Mouse (Mus musculus) liver, adult 2 months (tissue): ENCODE measurements around the gene Arhgef2.

Experiments
- CTCF ChIP-seq: fragments of 200-500 bp; IDR thresholded peaks from 2 replicates; pipeline ENCODE4 v1.5.1; 2011; ENCODE audit warnings: low read depth, low read length, control low read depth
- POLR2A ChIP-seq: fragments of 200-500 bp; IDR thresholded peaks from 2 replicates; pipeline ENCODE4 v1.6.1; 2011; ENCODE audit warnings: low read length, control low read depth; ENCODE audit not compliant: insufficient read depth; ENCODE audit errors: extremely low read depth

GRCm38 (mm10) chr3:88655619-88656018, 49.9 kb downstream of the Arhgef2 start:
- TF ChIP-seq CTCF: no peak
- TF ChIP-seq POLR2A: no peak
